Mouse (Mus musculus): Measurements from ENCODE around the gene F3.

Gene F3

DNA sequence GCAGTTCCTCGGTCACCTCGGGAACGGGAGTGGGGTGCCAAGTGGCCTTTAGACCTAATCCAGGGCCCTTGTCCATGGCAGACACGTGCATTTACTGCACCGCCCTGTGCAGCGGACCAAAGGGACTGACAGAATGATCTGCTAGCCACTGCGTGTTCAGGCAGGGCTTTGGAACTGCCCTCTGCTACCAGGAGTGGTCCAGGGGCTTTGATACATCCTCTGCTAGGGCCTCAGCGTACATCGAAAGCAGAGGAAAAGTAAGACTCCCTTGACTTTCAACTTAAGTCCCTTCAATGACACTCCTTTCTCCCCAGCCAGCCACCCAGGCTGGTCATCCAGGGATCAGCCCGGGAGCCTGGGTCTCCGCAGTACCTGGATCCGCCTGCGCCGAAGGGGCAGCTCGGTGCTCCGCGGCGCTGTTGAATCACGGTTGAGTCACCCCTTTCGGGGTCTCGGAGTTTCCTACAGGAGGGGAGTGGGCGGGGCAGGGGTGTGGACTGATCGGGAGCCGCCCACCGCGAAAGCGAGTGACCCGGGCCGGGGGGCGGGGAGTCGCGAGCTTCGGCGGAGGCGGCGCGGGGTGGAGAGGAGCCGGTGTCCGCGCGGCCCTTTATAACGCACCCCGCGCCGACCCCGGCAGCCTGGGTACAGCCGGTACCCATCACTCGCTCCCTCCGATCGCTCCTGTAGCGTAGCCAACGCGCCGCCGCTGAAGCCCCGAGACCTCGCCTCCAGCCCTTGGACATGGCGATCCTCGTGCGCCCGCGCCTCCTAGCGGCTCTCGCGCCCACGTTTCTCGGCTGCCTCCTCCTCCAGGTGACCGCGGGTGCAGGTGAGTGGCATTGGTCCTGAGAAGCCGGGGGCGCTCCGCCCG is at the start of gene F3:
TSS of gene F3 (plus strand) at position 567 of the 874 bp plus-strand sequence.
- in situ Hi-C loops (cut with MboI; ENCODE audit: low pct_unique_long_range_greater_than_20kb in 1 of 2, low sequenced_read_pairs in 2 of 2, unreplicated experiment in 1 of 2): loop anchor here in 1 of 2 experiments (25.0 kb wide), 1 partner anchor 411 kb away; no protein-coding TSS in a partner anchor

GRCm38 (mm10) chr3:121678935-121679334 is 44.4 kb upstream of the F3 start:
- in situ Hi-C loops (cut with MboI; ENCODE audit: low pct_unique_long_range_greater_than_20kb in 1 of 2, low sequenced_read_pairs in 2 of 2, unreplicated experiment in 1 of 2): no loop called here

DNA sequence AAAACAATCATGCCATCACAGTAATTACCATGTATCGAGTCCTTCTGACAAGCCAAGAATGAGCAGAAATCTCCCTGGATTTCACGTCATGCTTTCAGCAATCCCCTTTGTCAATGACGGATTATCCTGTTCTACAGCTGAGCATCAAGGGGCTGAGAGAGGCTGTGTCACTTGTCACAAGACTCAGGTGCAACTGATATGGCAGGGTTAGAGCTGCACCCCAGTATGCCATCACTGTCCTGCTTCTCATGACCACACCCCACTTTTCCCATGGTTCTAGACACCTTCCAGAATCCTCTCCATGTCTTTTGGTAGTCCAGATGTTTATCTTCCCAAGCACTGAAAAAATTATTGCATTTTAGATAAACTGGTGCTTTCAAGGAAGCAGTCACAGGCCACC is 43.9 kb upstream of the F3 start:
- in situ Hi-C loops (cut with MboI; ENCODE audit: low pct_unique_long_range_greater_than_20kb in 1 of 2, low sequenced_read_pairs in 2 of 2, unreplicated experiment in 1 of 2): no loop called here

DNA sequence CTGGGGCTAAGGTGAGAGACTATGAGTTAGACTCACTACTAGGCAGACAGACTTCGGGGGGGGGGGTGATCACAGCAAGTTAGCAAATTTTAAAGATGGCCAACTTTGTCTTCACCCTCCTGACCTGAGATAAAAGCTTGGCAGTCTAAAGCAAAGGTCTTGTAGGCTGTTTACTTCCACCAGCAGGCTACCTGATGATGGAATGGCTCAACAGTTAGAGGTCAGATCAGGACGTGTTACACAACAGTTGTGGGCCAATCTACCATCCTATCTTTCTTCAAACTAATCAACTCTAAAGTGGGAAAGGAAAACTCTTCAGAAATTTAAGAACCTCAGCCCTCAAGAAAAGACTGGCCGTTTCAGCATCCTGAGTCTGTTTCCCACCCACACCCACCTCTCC is 43.1 kb upstream of the F3 start:
- in situ Hi-C loops (cut with MboI; ENCODE audit: low pct_unique_long_range_greater_than_20kb in 1 of 2, low sequenced_read_pairs in 2 of 2, unreplicated experiment in 1 of 2): no loop called here

DNA sequence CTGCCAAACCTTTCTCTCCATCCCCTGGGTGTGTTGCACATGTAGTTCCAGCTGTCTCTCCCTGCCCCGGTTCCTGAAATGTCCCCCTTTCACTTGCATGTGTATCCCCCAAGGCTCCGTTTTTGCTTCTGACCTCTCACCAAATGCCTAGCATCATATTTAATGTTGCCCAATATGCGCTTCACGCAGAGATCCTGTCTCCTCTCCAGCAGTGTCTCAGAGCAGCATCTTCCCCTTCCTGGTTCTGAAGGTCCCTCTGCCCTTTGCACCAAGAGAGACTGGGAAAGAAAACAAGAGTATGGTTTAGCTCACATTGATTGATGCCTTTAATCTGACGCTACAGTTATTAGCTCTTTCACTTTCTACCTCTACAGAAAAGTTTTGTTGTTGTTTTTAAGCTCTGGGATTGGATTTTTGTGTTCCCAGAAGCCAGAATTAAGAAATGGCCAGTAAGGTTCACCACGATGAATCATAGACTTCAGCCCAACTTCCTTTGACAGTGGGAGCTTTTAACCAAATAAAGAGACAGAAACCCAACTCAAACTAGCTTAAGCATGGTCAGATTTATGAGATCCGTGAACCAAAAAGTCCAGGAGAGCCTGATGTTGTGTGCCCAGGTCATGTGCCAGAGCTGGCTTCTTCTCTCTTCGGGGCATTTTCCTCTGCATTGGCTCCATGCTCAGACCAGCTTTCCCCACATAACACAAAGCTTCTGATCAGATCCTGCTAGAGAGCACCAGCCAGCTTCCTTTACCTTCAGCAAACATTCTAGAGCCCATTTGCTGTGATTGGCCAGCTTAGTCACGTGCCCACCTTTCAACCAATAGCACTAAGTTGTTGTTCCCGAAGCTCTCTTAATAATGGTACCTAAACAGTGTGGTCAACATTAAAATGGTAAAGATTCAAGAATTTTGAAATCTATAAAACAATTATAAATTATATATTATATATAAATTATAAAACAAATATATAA is 40.6 kb upstream of the F3 start:
- in situ Hi-C loops (cut with MboI; ENCODE audit: low pct_unique_long_range_greater_than_20kb in 1 of 2, low sequenced_read_pairs in 2 of 2, unreplicated experiment in 1 of 2): no loop called here

- in situ Hi-C loops (cut with MboI; ENCODE audit: low pct_unique_long_range_greater_than_20kb in 1 of 2, low sequenced_read_pairs in 2 of 2, unreplicated experiment in 1 of 2): no loop called here
Measured at GRCm38 (mm10) chr3:121684552-121684951, 38.8 kb upstream of the F3 start.

DNA sequence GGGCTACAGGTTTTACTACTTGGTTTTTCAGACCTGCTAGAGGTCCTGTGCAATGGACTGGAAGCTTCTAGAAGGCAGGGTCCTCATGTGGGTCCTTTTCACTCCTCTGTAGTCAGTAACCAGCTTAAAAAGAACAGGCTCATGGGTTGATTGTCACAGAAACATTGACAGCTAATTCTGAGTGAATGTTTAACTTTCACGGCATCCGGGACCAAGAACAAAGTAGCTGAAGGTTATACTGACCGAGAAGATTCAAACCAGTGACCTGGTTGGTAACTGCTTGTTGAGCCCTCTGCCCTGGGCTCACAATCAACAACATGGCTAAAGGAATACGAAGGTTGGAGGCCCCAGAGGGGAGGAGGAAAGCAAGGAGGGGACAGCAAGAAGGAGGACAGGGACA is 38.4 kb upstream of the F3 start:
- in situ Hi-C loops (cut with MboI; ENCODE audit: low pct_unique_long_range_greater_than_20kb in 1 of 2, low sequenced_read_pairs in 2 of 2, unreplicated experiment in 1 of 2): no loop called here

DNA sequence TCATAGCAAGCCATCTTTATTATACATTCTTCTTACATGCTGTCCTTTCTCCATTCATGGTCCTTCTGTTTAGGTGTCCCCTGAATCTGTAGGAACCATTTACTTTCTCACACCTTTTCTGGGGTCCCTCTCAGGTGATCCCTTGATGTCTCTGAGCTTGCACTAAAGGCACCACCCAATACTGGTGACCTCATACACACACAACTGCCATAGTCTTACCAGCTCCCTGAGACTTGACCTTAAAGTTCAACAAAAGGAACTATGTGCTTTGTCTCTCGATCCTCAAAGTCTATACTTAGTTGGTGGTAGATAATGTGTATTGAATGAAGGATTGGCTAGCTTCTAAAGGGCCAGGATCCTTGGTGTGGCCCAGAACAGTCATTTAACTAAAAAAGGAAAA is 37.4 kb upstream of the F3 start:
- in situ Hi-C loops (cut with MboI; ENCODE audit: low pct_unique_long_range_greater_than_20kb in 1 of 2, low sequenced_read_pairs in 2 of 2, unreplicated experiment in 1 of 2): no loop called here

- in situ Hi-C loops (cut with MboI; ENCODE audit: low pct_unique_long_range_greater_than_20kb in 1 of 2, low sequenced_read_pairs in 2 of 2, unreplicated experiment in 1 of 2): no loop called here
Measured at GRCm38 (mm10) chr3:121686408-121686911, 36.9 kb upstream of the F3 start.

DNA sequence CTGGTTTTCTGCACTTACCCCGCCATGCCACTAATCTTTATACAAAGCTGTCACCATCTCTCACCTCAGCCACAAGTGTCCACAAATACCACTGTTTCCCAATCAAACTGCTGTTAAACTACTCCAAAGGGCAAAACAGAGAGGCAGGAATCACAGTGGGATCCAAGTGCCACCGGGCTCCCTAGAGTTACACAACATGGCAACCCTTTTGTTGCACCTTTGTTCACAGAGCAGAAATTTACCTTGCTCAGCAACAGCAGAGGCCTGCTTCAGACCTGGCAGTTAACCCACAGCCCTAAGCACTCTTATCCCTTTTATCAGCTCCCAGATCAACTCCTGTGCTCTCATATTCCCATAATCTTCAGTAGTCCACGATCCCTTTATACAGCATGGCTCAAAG is 35.6 kb upstream of the F3 start:
- in situ Hi-C loops (cut with MboI; ENCODE audit: low pct_unique_long_range_greater_than_20kb in 1 of 2, low sequenced_read_pairs in 2 of 2, unreplicated experiment in 1 of 2): no loop called here

GRCm38 (mm10) chr3:121689029-121689428 is 34.3 kb upstream of the F3 start:
- in situ Hi-C loops (cut with MboI; ENCODE audit: low pct_unique_long_range_greater_than_20kb in 1 of 2, low sequenced_read_pairs in 2 of 2, unreplicated experiment in 1 of 2): no loop called here

GRCm38 (mm10) chr3:121689697-121690096 is 33.6 kb upstream of the F3 start:
- in situ Hi-C loops (cut with MboI; ENCODE audit: low pct_unique_long_range_greater_than_20kb in 1 of 2, low sequenced_read_pairs in 2 of 2, unreplicated experiment in 1 of 2): no loop called here

GRCm38 (mm10) chr3:121693001-121693730 is 30.2 kb upstream of the F3 start:
- in situ Hi-C loops (cut with MboI; ENCODE audit: low pct_unique_long_range_greater_than_20kb in 1 of 2, low sequenced_read_pairs in 2 of 2, unreplicated experiment in 1 of 2): no loop called here

GRCm38 (mm10) chr3:121693746-121694145 is 29.6 kb upstream of the F3 start:
- in situ Hi-C loops (cut with MboI; ENCODE audit: low pct_unique_long_range_greater_than_20kb in 1 of 2, low sequenced_read_pairs in 2 of 2, unreplicated experiment in 1 of 2): no loop called here

GRCm38 (mm10) chr3:121697169-121697568 is 26.2 kb upstream of the F3 start:
- in situ Hi-C loops (cut with MboI; ENCODE audit: low pct_unique_long_range_greater_than_20kb in 1 of 2, low sequenced_read_pairs in 2 of 2, unreplicated experiment in 1 of 2): no loop called here

GRCm38 (mm10) chr3:121699401-121699800 is 23.9 kb upstream of the F3 start:
- in situ Hi-C loops (cut with MboI; ENCODE audit: low pct_unique_long_range_greater_than_20kb in 1 of 2, low sequenced_read_pairs in 2 of 2, unreplicated experiment in 1 of 2): no loop called here

- in situ Hi-C loops (cut with MboI; ENCODE audit: low pct_unique_long_range_greater_than_20kb in 1 of 2, low sequenced_read_pairs in 2 of 2, unreplicated experiment in 1 of 2): loop anchor here in 1 of 2 experiments (25.0 kb wide), 1 partner anchor 388 kb away; no protein-coding TSS in a partner anchor
Measured at GRCm38 (mm10) chr3:121699849-121700248, 23.5 kb upstream of the F3 start.

GRCm38 (mm10) chr3:121700364-121700952 is 22.9 kb upstream of the F3 start:
- in situ Hi-C loops (cut with MboI; ENCODE audit: low pct_unique_long_range_greater_than_20kb in 1 of 2, low sequenced_read_pairs in 2 of 2, unreplicated experiment in 1 of 2): loop anchor here in 1 of 2 experiments (25.0 kb wide), 1 partner anchor 388 kb away; no protein-coding TSS in a partner anchor

All from mouse embryonic stem cell (cell line).